Mouse (Mus musculus): ENCODE results near the gene Slc7a9.

Slc7a9 gene

DNA sequence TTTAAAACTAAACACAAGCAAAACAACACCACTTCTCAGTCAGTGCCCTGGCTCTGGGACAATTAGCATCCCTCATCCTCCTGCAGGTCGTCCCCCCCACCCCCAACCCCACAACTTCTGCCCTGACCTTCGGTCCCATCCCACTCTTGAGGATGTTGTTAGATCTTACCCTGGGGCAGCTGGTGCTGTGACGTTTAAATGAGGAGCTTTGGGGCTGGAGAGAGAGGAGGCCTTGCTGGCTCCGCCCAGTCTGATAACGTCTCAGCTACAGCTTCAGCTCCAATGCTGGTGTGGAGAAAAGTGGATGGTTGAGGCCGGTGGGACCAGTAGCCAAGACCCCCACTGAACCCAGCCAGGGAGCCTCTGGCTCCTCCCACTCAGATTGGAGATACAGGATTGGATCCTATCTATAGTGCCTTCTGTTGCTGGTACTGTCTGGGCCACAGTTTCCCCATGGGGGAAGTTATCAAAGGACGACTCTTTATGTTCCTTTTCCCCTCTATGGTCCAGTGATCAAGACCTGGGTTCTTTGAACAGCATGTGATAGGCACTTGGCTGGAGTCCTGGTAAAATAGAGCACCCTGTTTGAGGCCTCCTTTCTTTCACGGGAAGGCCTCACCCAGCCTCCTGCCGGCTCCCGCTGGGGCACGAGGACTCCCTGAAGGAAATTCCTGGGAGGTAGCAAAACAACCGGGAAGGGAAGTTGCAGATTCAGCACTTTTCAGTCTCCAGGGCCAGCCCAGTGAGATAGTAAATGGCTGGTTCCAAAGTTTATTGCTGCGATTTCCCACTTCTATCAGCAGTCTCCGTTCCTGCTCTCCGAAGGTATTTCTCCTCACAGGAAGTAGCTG lies at the start of gene Slc7a9:
Slc7a9 (plus strand) TSS at position 801 of the 851 bp plus-strand sequence.
- peak; percentile 36 for DNase-seq (ENCODE audit: low spot score)

DNA sequence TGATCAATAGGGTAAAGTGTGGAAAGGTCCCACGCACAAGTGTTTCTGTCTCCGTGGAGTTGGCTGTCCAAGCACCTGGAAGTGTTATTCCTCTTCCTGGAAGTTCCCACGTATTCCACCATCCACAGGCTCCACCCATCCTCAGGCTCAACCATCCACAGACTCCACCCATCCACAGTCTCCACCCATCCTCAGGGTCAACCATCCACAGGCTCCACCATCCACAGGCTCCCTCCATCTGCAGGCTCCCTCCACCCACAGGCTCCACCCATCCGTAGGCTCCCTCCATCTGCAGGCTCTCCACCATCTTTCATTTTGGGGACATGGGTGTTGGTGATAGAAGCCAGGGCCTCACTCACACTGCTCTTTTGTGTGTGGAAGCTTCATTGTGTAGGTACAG lies 47.4 kb upstream of the Slc7a9 start:
- DNase-seq (ENCODE audit: low spot score): no peak

DNA sequence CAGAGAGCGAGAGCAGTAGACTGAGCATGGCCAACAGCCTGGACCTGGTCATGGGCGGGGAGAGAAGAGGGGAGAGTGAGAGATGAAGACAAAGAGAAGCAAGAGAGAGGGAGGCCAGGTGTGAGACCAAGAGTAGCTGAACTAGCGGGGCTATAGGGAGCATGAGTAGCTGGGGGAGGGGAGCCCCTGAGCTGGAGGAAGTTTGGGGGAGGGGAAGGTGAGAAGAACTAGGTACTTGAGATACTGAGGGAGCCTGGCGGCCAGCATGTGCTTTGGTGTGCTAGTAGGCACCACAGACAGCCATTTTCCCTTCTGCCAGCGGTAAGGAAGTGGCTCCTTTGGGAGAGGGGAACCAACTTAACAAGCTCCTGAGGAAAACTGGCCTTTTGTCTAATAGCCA lies 33.4 kb upstream of the Slc7a9 start:
- DNase-seq (ENCODE audit: low spot score): no peak

DNA sequence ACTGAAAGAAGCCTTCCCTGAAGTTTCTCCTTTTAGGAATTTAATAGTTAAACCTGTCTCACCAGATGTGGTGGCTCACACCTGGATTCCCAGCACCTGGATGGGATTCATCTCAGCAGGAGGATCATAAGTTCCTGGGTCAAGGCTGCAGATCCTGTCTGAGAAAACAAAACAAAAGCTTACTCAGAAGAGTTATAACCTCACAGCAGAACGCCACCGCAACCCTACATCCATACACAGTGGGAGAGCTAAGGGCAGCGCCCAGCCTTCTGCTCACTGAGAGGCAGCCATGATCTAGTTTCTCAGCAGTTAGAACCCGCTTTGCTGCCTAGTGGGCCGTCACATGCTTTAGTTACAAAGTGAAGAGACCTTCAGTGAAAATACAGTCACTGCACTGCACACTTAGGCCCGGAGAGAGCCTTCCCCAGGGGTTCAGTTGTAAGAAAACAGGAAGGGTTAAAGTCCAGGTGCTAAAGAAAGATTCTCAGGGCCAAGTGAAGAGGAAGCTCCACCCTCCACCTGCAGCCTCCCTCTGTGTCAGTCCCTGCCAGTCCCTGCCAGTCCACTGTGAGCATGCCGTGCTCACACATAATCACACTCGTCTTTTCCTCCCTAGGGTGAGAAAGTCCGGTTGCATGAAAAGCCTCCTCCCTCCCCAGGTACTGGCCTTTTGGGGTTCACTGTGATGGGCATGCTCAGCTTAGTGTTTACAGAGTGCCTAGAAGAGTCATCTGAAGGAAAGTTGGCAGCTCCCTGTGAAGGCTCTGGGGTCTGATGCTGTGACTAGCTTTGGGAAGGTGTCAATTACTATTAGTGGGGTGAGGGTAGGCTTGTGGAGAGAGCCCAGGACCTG lies 32.6 kb upstream of the Slc7a9 start:
- DNase-seq (ENCODE audit: low spot score): no peak

DNA sequence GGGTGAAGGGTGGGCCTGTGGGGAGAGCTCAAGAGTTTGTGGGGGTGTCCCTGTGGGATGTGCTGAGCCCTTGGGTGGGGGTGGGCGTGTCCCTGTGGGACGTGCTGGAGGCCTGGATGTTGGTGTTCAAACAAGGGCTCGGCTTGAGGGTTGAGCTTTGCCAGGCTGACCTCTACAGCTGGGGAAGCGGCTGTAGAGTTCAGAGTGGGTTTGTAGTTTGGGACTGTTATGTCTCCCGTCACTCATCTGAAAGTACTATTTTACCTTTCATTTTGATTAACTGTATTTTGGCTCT lies 32.0 kb upstream of the Slc7a9 start:
- no peak for DNase-seq (ENCODE audit: low spot score)

GRCm38 (mm10) chr7:35423071-35423470 lies 25.5 kb upstream of the Slc7a9 start:
- no peak for DNase-seq (ENCODE audit: low spot score)

- DNase-seq (ENCODE audit: low spot score): no peak
Observed at GRCm38 (mm10) chr7:35428146-35428545, 20.4 kb upstream of the Slc7a9 start.

DNA sequence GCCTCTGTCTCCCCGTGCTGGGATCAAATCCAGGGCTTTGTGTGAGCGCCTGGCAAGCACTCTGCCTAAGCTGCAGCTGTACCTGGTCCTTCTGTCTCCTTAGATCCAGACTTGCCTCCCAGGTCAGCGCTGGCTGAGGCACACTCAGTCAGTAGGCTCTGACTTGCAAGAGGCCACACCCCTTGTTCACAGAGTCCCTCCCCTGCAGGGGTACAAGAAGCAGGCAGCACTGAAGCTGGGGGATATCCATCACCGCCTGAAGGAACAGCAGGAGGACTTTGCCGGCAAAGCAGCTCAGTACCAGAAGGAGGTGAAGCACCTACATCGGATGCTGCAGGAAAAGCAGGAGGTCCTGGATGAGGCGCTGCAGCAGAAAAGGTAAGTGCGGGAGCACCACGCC lies 13.3 kb upstream of the Slc7a9 start:
- no peak for DNase-seq (ENCODE audit: low spot score)

GRCm38 (mm10) chr7:35447501-35447900 lies 1.1 kb upstream of the Slc7a9 start:
- peak; percentile 14 for DNase-seq (ENCODE audit: low spot score)

GRCm38 (mm10) chr7:35448867-35449266 lies 271 bp downstream of the Slc7a9 start:
- no peak for DNase-seq (ENCODE audit: low spot score)

DNA sequence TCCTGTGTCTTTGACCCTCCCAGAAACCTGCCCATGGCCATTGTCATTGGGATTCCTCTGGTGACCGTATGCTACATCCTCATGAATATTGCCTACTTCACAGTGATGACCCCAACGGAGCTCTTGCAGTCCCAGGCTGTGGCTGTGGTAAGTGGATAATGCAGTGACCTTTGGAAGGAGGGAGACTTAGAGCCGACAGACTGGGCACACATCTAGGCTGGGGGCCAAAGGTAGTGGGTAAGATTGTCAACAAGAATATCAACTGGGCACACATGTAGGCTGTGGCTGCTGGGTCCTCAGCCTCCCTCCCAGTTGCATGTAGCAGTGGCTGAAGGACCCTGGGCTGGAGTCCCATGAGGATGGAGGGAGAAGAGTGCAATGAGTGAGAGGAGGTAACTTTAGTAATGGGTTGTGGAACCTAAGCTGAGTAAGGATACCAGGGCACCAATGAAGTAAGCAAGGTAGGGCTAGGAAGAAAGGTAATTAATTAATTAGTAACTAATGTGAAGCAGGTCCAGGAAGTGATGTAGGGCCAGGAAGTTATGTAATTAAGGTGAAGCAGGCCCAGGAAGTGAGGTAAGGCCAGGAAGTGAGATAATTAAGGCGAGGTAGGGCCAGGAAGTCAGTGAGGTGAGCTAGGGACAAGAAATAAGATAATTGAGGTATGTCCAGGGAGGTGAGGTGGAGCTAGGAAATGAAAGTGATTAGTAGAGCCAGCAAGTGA lies 7.7 kb downstream of the Slc7a9 start:
- no peak for DNase-seq (ENCODE audit: low spot score)

DNA sequence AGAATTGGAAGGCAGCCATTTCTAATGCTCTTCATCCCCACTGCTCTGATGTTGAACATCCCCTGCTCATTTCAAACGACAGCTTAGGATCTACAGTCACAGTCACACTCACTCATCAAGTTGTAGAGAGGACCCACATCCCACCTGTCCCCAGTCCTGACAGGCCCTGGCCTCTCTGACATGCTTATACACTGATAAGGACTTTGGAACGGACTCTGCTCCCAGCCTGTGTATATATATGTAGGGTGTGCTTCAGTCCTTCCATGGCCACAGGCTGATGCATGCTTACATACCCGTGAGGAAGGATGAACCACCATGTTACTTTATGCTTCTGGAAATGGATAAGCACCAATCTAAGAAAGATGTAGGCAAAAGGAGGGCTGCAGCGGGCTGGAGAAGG lies 12.4 kb downstream of the Slc7a9 start:
- no peak for DNase-seq (ENCODE audit: low spot score)

DNA sequence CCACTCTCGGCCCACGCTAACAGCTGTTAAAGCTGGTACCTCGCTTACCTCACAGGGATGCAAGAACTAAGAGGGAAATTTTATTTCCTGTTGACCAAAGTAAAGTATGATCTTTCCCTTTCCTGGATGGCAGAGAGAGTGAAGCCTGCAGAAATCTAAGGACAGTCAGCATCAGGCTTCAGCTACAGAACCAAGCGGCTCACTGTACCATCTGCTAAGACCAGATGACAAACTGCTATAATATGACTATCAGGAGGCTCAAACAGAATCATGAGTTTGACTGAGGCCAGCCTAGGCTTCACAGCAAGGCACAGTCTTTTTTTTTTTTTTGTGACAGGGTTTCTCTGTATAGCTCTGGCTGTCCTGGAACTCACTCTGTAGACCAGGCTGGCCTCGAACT lies 16.4 kb downstream of the Slc7a9 start:
- DNase-seq (ENCODE audit: low spot score): no peak

DNA sequence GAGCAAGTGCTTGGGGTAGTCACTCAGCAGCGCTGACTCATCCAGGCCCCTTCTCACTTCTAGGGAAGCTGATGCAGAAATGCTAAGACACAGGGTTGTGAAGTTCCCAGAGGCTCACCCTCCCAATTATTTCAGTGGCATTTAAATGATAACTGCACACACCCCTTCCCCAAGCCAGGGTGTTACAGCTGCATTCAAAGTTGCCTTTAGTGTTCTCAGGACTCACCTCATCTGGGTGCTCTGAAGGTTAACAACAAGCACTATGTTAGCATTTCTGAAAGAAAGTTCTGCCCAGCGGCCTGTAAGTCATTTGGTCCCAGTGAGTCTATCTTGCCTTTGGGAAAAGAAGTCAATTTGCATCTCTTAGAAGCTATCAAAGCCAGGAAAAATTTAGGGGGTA lies 19.3 kb downstream of the Slc7a9 start:
- DNase-seq (ENCODE audit: low spot score): no peak

DNA sequence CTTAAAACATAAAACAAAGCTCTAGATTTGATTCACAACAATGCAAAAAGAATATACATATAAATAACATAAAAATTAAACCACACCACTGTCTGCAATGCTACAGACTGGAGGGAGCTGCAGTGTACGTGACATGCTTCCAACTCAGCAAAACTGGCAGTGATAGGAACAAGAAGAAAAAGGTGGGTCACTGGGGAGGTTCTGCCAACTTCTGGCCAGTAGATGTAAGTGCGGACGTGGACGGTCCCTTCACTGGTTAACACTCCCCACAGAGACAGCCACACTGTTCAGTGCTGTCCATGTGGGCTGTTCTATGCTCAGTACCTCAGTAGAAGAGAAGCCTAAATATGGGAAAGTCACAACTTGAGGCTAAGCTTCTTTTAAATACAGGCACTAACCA lies 22.2 kb downstream of the Slc7a9 start:
- no peak for DNase-seq (ENCODE audit: low spot score)

- DNase-seq (ENCODE audit: low spot score): no peak
Observed at GRCm38 (mm10) chr7:35476457-35476856, 27.9 kb downstream of the Slc7a9 start.

DNA sequence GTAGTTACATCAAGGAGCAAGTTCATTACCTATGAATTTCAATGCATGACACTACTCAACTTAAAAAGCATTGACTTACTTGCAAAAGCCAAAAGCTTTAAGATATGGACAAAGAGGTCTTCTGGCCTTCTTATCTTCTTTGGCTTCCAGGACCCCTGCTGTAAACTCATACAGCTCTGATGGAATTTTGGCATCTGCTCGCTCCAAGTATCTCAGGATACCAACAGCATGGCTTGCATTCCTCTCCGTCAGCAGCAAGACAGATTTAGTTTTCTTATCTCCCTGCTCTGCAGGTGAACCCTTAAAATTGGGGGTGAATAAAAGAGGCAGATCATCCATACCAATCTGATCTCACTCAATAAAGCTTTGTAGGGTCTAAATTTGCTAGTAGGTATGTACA lies 36.5 kb downstream of the Slc7a9 start:
- DNase-seq (ENCODE audit: low spot score): no peak

GRCm38 (mm10) chr7:35486553-35486952 lies 38.0 kb downstream of the Slc7a9 start:
- no peak for DNase-seq (ENCODE audit: low spot score)

- no peak for DNase-seq (ENCODE audit: low spot score)
Observed at GRCm38 (mm10) chr7:35490186-35490585, 41.6 kb downstream of the Slc7a9 start.

DNA sequence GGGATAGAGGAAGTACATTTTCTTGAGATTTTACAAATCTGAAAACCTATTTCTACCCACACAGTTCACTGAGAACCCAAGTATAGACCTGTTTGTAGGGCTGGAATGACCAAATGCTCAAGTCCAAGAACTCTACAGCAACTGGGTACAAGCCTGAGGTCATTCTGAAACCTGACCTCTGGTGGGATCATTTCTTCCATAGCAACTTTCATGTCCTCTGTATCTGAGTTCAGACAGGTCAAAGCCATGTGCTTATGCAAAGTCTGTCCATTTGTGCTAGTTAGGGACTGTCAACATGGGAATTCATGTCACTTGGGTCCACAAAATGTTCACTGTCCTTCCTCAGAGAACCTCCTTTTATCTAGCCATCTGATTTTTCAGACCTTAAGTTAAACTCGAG lies 42.4 kb downstream of the Slc7a9 start:
- no peak for DNase-seq (ENCODE audit: low spot score)

DNA sequence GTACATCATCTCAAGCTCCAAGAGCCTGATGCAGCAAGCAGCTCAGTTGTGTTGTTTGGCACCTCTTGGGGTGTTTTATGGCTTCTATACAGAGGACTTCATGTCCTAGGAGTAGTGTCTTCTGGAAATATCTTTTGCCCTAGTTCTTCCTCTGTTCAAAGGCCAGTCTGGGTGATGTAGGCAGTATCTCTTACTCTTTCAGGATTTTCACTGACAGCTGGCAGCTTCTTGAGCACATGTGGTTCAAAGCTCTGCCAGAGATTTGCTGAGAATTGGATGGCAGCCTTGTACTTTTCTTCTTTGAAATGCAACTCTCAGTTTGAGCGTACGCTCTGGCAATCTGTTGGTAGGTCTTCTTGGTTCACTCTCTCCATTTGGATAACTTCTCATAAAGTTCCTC lies 48.9 kb downstream of the Slc7a9 start:
- no peak for DNase-seq (ENCODE audit: low spot score)

DNA sequence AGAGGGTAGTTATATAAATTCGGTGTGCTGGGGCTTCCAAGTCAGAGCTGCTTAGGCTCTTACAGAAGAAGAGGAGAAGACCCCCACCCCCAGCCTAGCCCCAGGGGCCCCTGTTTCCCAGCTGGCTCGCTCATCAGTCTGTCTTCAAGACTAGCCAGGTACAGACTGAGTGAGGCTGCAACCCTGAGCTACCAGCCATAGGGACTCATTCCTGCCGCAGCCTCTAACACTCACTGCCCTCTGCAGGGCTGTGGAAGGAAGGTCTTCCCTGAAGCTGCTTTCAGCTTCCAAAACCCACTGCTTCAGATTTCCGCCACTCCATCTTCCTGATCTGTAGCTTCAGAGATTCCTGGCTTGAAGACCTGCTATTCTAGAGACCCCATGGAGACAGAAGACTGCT lies 53.4 kb downstream of the Slc7a9 start:
- peak; percentile 68 for DNase-seq (ENCODE audit: low spot score)

All from embryo, embryonic 10.5 days (tissue).